Mouse (Mus musculus): ENCODE results near the gene Shisal2a.

GRCm38 (mm10) chr4:108428341-108428721, 45.2 kb upstream of the Shisal2a start:
- TF ChIP-seq CTCF (conservative IDR thresholded peaks at IDR 0.05; ENCODE audit: low read length) (no peak), POU5F1 (IDR thresholded peaks at IDR 0.05; ENCODE audit: borderline replicate concordance, low read length) (no peak), NANOG (IDR thresholded peaks at IDR 0.05; ENCODE audit: borderline replicate concordance, low read length) (no peak)

Measured in E14TG2a.4 (cell line).